Mouse (Mus musculus): ENCODE measurements around the gene Rbm41. TPM values are rescaled to one million over a fixed set of nuclear protein-coding genes. Genes with fewer than 3 reads are reported as not detected.

The Rbm41 gene
- total and polyA plus RNA-seq, 2 experiments = 0.24 to 5.8 TPM

GRCm38 (mm10) chrX:139891387-139891786 lies 107.0 kb downstream of the Rbm41 start:
- 70% methylated on average over 1 of the region's 1 CpGs for WGBS
- Histone ChIP-seq H3K27me3 (ENCODE audit: control insufficient read depth, insufficient read depth, low read length) (no peaks in the 10 kb centered on the region), H3K27ac (replicated peaks; ENCODE audit: insufficient read depth, low read depth, low read length) (no peak overlapping the region), H3K4me1 (ENCODE audit: control insufficient read depth, insufficient read depth, low read length) (no peaks in the 10 kb centered on the region), H3K4me3 (ENCODE audit: insufficient read depth, low read depth, low read length) (no peak overlapping the region), H3K9ac (ENCODE audit: low read depth, low read length) (no peak overlapping the region), H3K79me2 (ENCODE audit: control insufficient read depth, insufficient read depth, low read length) (no peaks in the 10 kb centered on the region), H3K36me3 (ENCODE audit: control insufficient read depth, insufficient read depth, low read length) (no peaks in the 10 kb centered on the region)
- TF ChIP-seq CTCF (IDR thresholded peaks at IDR 0.05; ENCODE audit: low read depth, low read length) = no peak
- no peak for TF ChIP-seq POLR2A (IDR thresholded peaks at IDR 0.05; ENCODE audit: extremely low read depth, insufficient read depth, low read length)
- no peak for DNase-seq (ENCODE audit: extremely low read depth, low read depth, low spot score)

- DNase-seq (ENCODE audit: extremely low read depth, low read depth, low spot score) = no peak
- Histone ChIP-seq H3K36me3 (ENCODE audit: control insufficient read depth, insufficient read depth, low read length) (no peaks in the 10 kb centered on the region), H3K4me3 (ENCODE audit: insufficient read depth, low read depth, low read length) (no peak overlapping the region), H3K79me2 (ENCODE audit: control insufficient read depth, insufficient read depth, low read length) (no peaks in the 10 kb centered on the region), H3K27ac (replicated peaks; ENCODE audit: insufficient read depth, low read depth, low read length) (no peak overlapping the region), H3K27me3 (ENCODE audit: control insufficient read depth, insufficient read depth, low read length) (no peaks in the 10 kb centered on the region), H3K9ac (ENCODE audit: low read depth, low read length) (no peak overlapping the region), H3K4me1 (ENCODE audit: control insufficient read depth, insufficient read depth, low read length) (no peaks in the 10 kb centered on the region)
- TF ChIP-seq POLR2A (IDR thresholded peaks at IDR 0.05; ENCODE audit: extremely low read depth, insufficient read depth, low read length) (no peak), CTCF (IDR thresholded peaks at IDR 0.05; ENCODE audit: low read depth, low read length) (no peak)
Measured at GRCm38 (mm10) chrX:139883221-139883620, 115.2 kb downstream of the Rbm41 start.

GRCm38 (mm10) chrX:139877936-139878335 lies 120.5 kb downstream of the Rbm41 start:
- no peak for DNase-seq (ENCODE audit: extremely low read depth, low read depth, low spot score)
- no peaks in the 10 kb centered on the region for H3K79me2 ChIP-seq (ENCODE audit: control insufficient read depth, insufficient read depth, low read length)
- TF ChIP-seq CTCF (IDR thresholded peaks at IDR 0.05; ENCODE audit: low read depth, low read length) (no peak), POLR2A (IDR thresholded peaks at IDR 0.05; ENCODE audit: extremely low read depth, insufficient read depth, low read length) (no peak)
- H3K9ac ChIP-seq (ENCODE audit: low read depth, low read length) = no peak overlapping the region
- WGBS = 51% methylated on average over 3 of the region's 3 CpGs
- no peak overlapping the region for H3K27ac ChIP-seq (replicated peaks; ENCODE audit: insufficient read depth, low read depth, low read length)
- no peaks in the 10 kb centered on the region for H3K27me3 ChIP-seq (ENCODE audit: control insufficient read depth, insufficient read depth, low read length)
- H3K4me1 ChIP-seq (ENCODE audit: control insufficient read depth, insufficient read depth, low read length) = no peaks in the 10 kb centered on the region
- no peak overlapping the region for H3K4me3 ChIP-seq (ENCODE audit: insufficient read depth, low read depth, low read length)
- H3K36me3 ChIP-seq (ENCODE audit: control insufficient read depth, insufficient read depth, low read length) = no peaks in the 10 kb centered on the region

GRCm38 (mm10) chrX:139877105-139877504 lies 121.3 kb downstream of the Rbm41 start:
- Histone ChIP-seq H3K4me1 (ENCODE audit: control insufficient read depth, insufficient read depth, low read length) (no peaks in the 10 kb centered on the region), H3K27ac (replicated peaks; ENCODE audit: insufficient read depth, low read depth, low read length) (no peak overlapping the region), H3K79me2 (ENCODE audit: control insufficient read depth, insufficient read depth, low read length) (no peaks in the 10 kb centered on the region), H3K9ac (ENCODE audit: low read depth, low read length) (no peak overlapping the region), H3K27me3 (ENCODE audit: control insufficient read depth, insufficient read depth, low read length) (no peaks in the 10 kb centered on the region), H3K36me3 (ENCODE audit: control insufficient read depth, insufficient read depth, low read length) (no peaks in the 10 kb centered on the region), H3K4me3 (ENCODE audit: insufficient read depth, low read depth, low read length) (no peak overlapping the region)
- 23% methylated on average over 7 of the region's 7 CpGs for WGBS
- no peak for TF ChIP-seq CTCF (IDR thresholded peaks at IDR 0.05; ENCODE audit: low read depth, low read length)
- TF ChIP-seq POLR2A (IDR thresholded peaks at IDR 0.05; ENCODE audit: extremely low read depth, insufficient read depth, low read length) = no peak
- DNase-seq (ENCODE audit: extremely low read depth, low read depth, low spot score) = peak; percentile 60

DNA sequence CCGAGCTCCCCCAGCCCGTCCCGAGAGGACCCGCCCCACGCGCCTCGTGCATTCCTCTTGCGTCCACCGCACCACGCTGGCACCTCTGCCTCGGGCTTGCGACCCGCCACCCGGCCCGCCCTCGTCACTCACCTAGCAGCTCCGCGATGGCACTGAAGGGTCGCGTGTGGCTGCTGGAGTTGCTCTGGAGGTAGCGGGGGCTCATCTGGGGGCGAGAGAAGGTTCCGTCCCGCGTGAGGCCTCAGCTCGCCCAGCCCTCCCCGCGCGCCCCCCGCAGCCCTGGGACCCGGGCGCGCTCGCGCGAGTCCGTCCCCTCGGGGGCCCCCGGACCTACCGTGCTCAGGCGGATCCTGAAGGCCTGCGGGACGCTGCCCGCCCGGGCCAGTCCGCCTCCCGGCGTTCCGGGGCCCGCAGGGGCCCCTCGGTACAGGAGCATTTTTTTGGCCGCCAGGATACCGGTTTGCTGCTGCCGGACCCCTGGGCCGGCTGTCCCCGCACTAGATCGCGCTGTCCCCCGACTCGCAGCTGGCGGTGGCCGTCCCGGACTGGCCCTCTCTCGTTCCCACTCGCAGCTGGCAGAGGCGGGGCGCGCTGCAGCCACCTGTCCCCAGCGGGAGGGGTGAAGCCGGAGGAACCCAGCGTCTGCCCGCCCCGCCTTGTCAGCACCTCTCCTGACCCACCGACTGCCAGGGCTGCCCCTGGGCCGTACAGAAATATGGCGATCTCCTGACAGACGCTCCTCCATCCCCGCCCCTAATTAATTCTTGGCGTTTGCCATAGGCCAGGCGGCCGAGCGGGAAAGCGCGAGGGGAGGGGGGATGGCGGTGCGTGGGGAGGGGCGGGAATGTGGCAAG lies 127.2 kb downstream of the Rbm41 start, which contains the start of gene Morc4:
Gene Morc4, minus strand, starts transcription at position 740 of the 854 bp plus-strand sequence.
- peak within 1 kb of the TSS; percentile 69 for H3K4me3 ChIP-seq (ENCODE audit: insufficient read depth, low read depth, low read length)
- 2% methylated on average over 44 of the region's 87 CpGs for WGBS
- DNase-seq (ENCODE audit: extremely low read depth, low read depth, low spot score) = no peak
- no peak within 1 kb of the TSS for H3K27ac ChIP-seq (replicated peaks; ENCODE audit: insufficient read depth, low read depth, low read length)
- H3K36me3 ChIP-seq (ENCODE audit: control insufficient read depth, insufficient read depth, low read length) = no peaks in the 10 kb centered on the region
- H3K79me2 ChIP-seq (ENCODE audit: control insufficient read depth, insufficient read depth, low read length) = no peaks in the 10 kb centered on the region
- no peak for TF ChIP-seq CTCF (IDR thresholded peaks at IDR 0.05; ENCODE audit: low read depth, low read length)
- TF ChIP-seq POLR2A (IDR thresholded peaks at IDR 0.05; ENCODE audit: extremely low read depth, insufficient read depth, low read length) = no peak
- H3K27me3 ChIP-seq (ENCODE audit: control insufficient read depth, insufficient read depth, low read length) = no peaks in the 10 kb centered on the region
- peak within 1 kb of the TSS; percentile 82 for H3K9ac ChIP-seq (ENCODE audit: low read depth, low read length)
- H3K4me1 ChIP-seq (ENCODE audit: control insufficient read depth, insufficient read depth, low read length) = peaks cover 2% of the 10 kb centered on the region

GRCm38 (mm10) chrX:139870300-139870711 lies 128.1 kb downstream of the Rbm41 start:
- no peaks in the 10 kb centered on the region for H3K36me3 ChIP-seq (ENCODE audit: control insufficient read depth, insufficient read depth, low read length)
- WGBS = under 1% methylated on average over 15 of the region's 15 CpGs
- no peak for TF ChIP-seq POLR2A (IDR thresholded peaks at IDR 0.05; ENCODE audit: extremely low read depth, insufficient read depth, low read length)
- peak; percentile 50 for TF ChIP-seq CTCF (IDR thresholded peaks at IDR 0.05; ENCODE audit: low read depth, low read length)
- no peaks in the 10 kb centered on the region for H3K27me3 ChIP-seq (ENCODE audit: control insufficient read depth, insufficient read depth, low read length)
- no peak overlapping the region for H3K9ac ChIP-seq (ENCODE audit: low read depth, low read length)
- H3K79me2 ChIP-seq (ENCODE audit: control insufficient read depth, insufficient read depth, low read length) = no peaks in the 10 kb centered on the region
- peak overlapping the region; percentile 69; the same call in 1 of the 2 replicates for H3K4me3 ChIP-seq (ENCODE audit: insufficient read depth, low read depth, low read length)
- peak; percentile 37 for DNase-seq (ENCODE audit: extremely low read depth, low read depth, low spot score)
- H3K4me1 ChIP-seq (ENCODE audit: control insufficient read depth, insufficient read depth, low read length) = peaks cover 2% of the 10 kb centered on the region
- no peak overlapping the region for H3K27ac ChIP-seq (replicated peaks; ENCODE audit: insufficient read depth, low read depth, low read length)

Data from liver, adult 2 months (tissue).